Mouse (Mus musculus) lung, postnatal 36 days (tissue): ENCODE measurements at regions not wholly inside any gene's neighbourhood (a gene's known extent, or its start where the extent isn't known, plus 50 kb on each side); places are given as distances from the start of the nearest gene placed in this dataset.
"Not testable (repeated sequence)": the region's sequence is repeated elsewhere in the genome, so short reads cannot be mapped to it uniquely, and the experiment has no call there.

Experiments used
- DNase-seq: peaks from one replicate; pipeline ENCODE4 v3.0.0; 2022; ENCODE audit warnings: mixed read lengths

GRCm38 (mm10) chr6:117701547-117701946 lies 139.4 kb upstream of the Zfp637 start:
- DNase-seq, result no peak

- DNase-seq, result no peak
Observed at GRCm38 (mm10) chr6:117706006-117706405, 135.0 kb upstream of the Zfp637 start.

- DNase-seq, result no peak
Observed at GRCm38 (mm10) chr6:117709212-117709611, 131.8 kb upstream of the Zfp637 start.

GRCm38 (mm10) chr6:117715056-117715777 lies 125.8 kb upstream of the Zfp637 start:
- no peak for DNase-seq

GRCm38 (mm10) chr6:117716422-117716821 lies 124.6 kb upstream of the Zfp637 start:
- not testable (repeated sequence) for DNase-seq

- DNase-seq, result not testable (repeated sequence)
Observed at GRCm38 (mm10) chr6:117752338-117752737, 88.6 kb upstream of the Zfp637 start.

GRCm38 (mm10) chr6:117755682-117756081 lies 85.3 kb upstream of the Zfp637 start:
- DNase-seq, result not testable (repeated sequence)

GRCm38 (mm10) chr6:117756176-117756575 lies 84.8 kb upstream of the Zfp637 start:
- no peak for DNase-seq

- peak; percentile 57 for DNase-seq
Observed at GRCm38 (mm10) chr6:117758516-117758915, 82.5 kb upstream of the Zfp637 start.

GRCm38 (mm10) chr6:117771506-117771905 lies 69.5 kb upstream of the Zfp637 start:
- no peak for DNase-seq

- DNase-seq, result no peak
Observed at GRCm38 (mm10) chr6:117772396-117772795, 68.6 kb upstream of the Zfp637 start.

- DNase-seq, result no peak
Observed at GRCm38 (mm10) chr6:117775304-117776050, 65.5 kb upstream of the Zfp637 start.

- DNase-seq, result no peak
Observed at GRCm38 (mm10) chr6:117778027-117778426, 63.0 kb upstream of the Zfp637 start.

GRCm38 (mm10) chr6:117778481-117778880 lies 62.5 kb upstream of the Zfp637 start:
- peak; percentile 22 for DNase-seq

- DNase-seq, result no peak
Observed at GRCm38 (mm10) chr6:117779020-117779419, 62.0 kb upstream of the Zfp637 start.

- DNase-seq, result no peak
Observed at GRCm38 (mm10) chr6:117788580-117789540, 52.1 kb upstream of the Zfp637 start.

- no peak for DNase-seq
Observed at GRCm38 (mm10) chr6:117790581-117790980, 50.4 kb upstream of the Zfp637 start.
